Mouse (Mus musculus) hematopoietic stem cell, adult 5-6 weeks (primary cell): Measurements from ENCODE around the gene Sik3. TPM values are rescaled to one million over a fixed set of nuclear protein-coding genes. Genes with fewer than 3 reads are reported as not detected.
"Not testable (repeated sequence)": the region's sequence is repeated elsewhere in the genome, so short reads cannot be mapped to it uniquely, and the experiment has no call there.

Experiments used
- ATAC-seq, 2 experiments: fragments of 125-278 bp in 1 of 2; replicated peaks in 1 of 2; 2 replicates each; pipeline ENCODE4 v1.8.0; 2016 to 2017; ENCODE audit warnings: inconsistent platforms in 2 of 2, mild to moderate bottlenecking in 2 of 2, moderate number of reproducible peaks in 2 of 2, low read depth in 1 of 2, moderate TSS enrichment in 1 of 2; ENCODE audit not compliant: low FRiP score in 2 of 2, poor library complexity in 2 of 2, severe bottlenecking in 2 of 2, insufficient read depth in 1 of 2, low TSS enrichment in 1 of 2
- total RNA-seq: library from RNA; stranded (forward); fragments of 172-1452, 232-1000 nt; gene quantifications from 2 replicates; pipeline ENCODE4 v1.2.3, GENCODE M21; 2017

The Sik3 gene
- total RNA-seq, 1 experiment from 2014 or later, result 24.3 TPM

GRCm38 (mm10) chr9:46152067-46153015 lies 139.7 kb downstream of the Sik3 start:
- ATAC-seq, result no peak

DNA sequence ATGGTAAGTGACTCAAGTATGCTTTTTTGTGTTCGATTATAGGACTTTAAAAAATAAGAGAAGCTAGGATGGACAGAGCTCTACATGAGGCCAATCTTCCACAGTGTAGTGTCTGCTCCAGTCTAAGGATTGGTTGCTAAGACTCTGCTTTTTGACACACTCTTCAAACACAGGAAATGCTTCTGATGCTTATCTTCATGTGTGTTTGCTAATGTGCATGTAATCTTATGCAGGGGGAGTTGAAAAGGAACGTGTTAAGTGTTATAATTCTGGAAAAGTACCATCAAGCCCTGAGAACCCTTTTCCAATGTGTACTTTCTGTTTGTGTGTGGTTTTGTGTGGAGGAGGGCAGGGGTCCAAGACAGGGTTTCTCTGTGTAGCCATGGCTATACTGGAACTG lies 141.8 kb downstream of the Sik3 start:
- ATAC-seq, result no peak

GRCm38 (mm10) chr9:46155026-46155425 lies 142.4 kb downstream of the Sik3 start:
- no peak for ATAC-seq

- ATAC-seq, result not testable (repeated sequence)
Measured at GRCm38 (mm10) chr9:46155818-46156217, 143.2 kb downstream of the Sik3 start.

DNA sequence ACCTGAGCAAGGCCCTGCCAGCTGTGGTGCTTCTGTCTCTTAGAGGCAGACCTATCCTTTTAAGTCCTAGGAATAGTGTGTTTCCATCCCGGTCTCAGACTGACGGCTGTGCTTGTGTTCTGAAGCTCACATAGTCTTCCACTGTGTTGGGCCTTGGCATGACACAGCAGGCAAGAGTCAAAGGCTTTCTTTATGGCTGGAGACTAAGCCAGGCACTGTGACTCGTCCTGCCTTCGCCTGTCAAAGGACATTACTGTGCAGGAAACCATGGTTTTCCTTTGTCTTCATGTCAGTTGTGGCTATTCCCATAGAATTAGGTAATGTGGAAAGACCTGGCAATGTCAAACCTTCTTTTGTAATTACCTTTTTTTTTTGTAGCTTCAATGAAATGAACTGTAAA lies 144.1 kb downstream of the Sik3 start:
- peak in 1 of 2 experiments; percentile 39; a peak in 1 of 4 replicates for ATAC-seq

- ATAC-seq, result no peak
Measured at GRCm38 (mm10) chr9:46158273-46158813, 145.7 kb downstream of the Sik3 start.

DNA sequence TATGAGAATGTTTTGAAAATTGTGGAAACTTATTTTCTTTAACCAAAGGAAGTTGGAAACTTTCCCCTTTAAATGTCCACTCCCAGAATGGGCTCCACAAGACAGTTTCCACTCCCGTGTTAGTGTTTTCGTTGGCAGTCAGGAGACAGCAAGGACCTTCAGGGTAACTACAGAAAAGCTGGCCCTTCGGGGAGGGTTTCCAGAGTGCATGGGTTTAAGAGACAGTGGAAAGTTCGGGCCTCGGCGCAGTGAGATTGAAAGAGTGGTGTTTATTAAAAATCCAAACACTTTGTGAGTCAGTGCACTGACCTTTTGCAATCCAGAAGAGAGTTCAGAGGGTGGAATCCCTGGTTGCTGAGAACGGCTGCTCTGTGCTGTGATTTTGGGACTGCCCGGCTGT lies 150.8 kb downstream of the Sik3 start:
- ATAC-seq, result no peak

GRCm38 (mm10) chr9:46168802-46169201 lies 156.2 kb downstream of the Sik3 start:
- ATAC-seq, result no peak

- no peak for ATAC-seq
Measured at GRCm38 (mm10) chr9:46172251-46172650, 159.6 kb downstream of the Sik3 start.

- ATAC-seq, result no peak
Measured at GRCm38 (mm10) chr9:46172953-46173352, 160.3 kb downstream of the Sik3 start.

DNA sequence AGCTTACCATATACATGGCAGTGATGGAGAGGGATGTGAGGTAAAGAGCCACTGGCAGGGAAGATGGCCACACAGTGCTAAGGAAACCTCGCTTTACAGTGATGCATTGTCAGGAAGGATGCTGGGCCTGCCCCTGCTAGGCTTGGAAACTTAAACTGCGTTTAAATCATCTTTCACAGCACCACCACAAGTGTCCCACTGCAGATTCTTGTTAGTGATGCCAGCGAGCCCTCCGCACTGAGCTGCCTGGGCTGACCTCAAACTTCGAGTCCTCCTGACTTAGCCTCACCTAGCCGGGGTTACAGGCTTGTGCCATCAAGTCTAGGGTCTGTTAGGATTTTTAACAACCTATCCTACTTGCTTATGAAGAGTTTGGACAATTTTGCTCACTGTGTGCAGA lies 161.3 kb downstream of the Sik3 start:
- ATAC-seq, result no peak

DNA sequence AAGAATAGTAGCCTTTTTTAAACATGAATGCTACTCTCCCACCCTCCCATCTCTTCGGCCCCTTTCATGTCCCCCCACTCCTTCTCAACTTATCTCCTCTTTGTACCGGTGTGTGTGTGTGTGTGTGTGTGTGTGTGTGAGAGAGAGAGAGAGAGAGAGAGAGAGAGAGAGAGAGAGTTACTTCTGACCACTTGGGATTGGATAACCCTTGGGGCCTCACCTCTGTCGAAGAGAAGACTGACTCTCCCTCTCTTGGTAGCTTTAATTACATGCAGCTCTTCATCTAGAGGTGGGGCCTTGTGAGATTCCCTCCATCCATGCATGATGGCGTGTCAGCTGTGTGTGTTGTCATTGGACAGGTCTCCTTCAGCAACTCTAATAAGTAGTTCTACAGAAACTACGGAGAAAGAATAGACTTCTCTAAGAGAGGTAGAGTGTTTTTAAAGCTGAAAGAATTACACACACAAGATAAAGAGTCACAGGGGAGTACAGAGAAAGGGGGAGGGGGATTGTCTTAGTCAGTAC lies 162.2 kb downstream of the Sik3 start:
- no peak for ATAC-seq

GRCm38 (mm10) chr9:46175300-46175699 lies 162.7 kb downstream of the Sik3 start:
- peak; percentile 92 to 95 for ATAC-seq

DNA sequence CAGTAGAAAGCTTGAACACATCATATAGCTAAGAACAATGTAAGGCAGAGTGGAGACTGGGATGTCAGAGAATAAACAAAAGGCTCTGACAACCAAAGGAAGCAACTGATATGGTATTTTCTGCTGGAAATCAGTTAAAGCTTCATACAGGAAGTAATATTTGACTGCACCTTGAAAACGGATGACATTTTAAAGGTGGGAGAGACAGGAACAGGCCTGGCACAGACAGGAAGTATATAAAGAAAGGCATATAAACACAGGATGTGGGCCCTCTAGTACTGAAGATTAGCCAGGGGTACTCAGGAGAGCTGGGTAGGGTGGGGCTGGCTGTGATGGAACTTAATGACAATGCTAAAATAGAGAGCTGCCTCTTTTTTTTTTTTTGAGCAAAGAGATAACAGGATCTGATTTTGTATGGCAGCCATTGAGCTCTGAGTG lies 163.3 kb downstream of the Sik3 start:
- ATAC-seq, result peak; percentile 30 to 40; a peak in 2 of 4 replicates

DNA sequence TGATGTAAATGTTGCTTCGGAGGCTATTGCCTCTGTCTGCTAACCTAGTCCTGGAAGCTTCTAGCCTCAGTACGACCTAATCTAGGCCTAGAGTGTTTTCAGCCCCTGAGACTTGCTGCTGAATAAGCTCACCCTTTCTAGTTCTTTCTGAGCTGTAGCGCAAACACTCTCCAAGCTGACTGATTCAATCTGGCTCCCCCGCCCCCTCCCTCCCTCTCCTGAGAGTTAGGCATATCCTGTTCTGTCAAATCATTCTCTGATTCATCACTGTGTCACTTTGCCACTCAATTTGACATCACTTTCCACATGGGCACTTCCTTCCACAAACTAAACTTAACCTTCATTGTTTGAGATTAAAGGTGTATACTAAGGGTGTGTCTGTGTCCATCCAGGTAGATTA lies 164.0 kb downstream of the Sik3 start:
- ATAC-seq, result no peak

DNA sequence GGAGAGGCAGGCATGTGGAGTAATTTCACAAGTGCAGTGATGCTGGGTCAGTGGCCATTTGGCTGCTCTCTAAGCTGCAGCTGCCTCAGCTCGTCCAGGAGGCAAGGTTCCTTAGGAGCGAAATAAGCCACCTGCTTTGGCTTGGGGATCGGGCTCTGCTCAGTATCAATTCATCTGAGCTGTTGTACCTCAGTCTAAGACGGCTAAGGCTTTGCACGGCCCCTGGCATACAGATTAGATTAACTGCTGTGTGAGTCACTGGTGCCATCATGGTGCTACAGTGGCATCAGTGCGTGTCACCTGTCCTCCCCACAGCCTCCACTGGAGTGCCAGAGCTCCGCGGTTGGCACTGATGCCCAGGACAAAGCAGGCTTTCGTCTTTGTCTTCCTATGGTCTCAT lies 166.0 kb downstream of the Sik3 start:
- no peak for ATAC-seq

DNA sequence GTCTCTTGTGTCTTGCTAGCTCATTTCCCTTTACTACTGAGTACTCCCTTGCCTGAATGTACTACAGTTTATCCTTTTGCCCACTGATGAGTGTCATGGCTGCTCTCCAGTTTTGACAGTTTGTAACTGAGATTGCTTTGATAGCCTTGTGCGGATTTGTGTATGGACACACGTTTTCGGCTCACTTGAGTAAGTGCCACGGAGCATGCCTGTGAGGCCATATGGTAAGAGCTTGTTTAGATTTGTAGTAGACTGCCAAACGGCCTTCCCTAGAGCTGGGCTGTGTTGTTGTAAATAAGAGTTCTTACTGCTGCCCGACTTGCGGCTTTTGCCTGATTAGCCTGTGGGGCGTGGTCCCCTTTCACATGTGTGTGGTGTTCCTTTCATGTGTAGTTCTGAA lies 168.7 kb downstream of the Sik3 start:
- ATAC-seq, result no peak

DNA sequence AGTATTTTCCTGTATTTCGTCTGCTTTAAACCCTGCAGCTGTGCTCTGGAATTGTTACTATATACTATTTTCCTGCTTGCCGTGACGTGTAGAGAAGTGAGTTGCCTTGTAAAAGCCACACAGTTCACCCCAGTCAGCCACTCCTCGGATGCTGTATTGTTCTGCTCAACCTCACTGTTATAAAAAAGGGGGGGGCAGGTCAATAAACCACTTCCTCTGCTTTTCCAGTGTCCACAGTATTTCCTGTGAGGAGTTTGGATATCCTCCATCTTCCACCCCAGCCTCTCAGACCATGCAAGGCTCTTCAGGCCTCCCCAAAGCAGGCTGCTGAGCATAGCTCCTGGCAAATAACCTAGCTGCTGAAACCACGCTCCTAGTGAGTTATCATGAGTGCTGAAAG lies 171.9 kb downstream of the Sik3 start:
- ATAC-seq, result no peak
